Mouse (Mus musculus): Measurements from ENCODE around the gene Fibcd1. TPM values are rescaled to one million over a fixed set of nuclear protein-coding genes. Genes with fewer than 3 reads are reported as not detected.

Gene Fibcd1
- total RNA-seq, 2 experiments from 2014 or later: not detected

DNA sequence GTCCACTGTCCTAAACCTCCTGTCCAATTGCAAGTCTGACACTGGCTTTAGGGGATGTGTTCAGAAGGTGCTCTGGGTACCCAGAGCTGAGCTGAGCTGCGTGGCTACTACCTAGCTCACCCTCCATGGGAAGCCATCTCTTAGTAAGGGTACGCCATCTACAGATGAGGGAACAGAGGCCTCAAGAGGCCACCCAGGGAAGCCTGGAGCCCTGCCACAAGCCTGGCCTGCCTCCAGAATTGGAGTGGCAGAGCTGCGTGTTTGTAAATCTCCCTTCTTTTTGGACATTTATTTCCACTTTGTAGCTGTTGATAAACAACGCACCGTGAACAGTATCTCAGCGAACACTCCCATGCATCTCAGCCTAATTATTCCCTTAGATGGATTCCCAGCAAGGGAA, 11.4 kb upstream of the Fibcd1 start:
- peak; percentile 44 for DNase-seq

GRCm38 (mm10) chr2:31855991-31856390, 10.2 kb upstream of the Fibcd1 start:
- no peak for DNase-seq

- DNase-seq: no peak
Measured at GRCm38 (mm10) chr2:31850141-31850540, 4.3 kb upstream of the Fibcd1 start.

GRCm38 (mm10) chr2:31847908-31848307, 2.1 kb upstream of the Fibcd1 start:
- peak; percentile 23 for DNase-seq

GRCm38 (mm10) chr2:31846692-31847660, 1.2 kb upstream of the Fibcd1 start:
- DNase-seq: no peak

DNA sequence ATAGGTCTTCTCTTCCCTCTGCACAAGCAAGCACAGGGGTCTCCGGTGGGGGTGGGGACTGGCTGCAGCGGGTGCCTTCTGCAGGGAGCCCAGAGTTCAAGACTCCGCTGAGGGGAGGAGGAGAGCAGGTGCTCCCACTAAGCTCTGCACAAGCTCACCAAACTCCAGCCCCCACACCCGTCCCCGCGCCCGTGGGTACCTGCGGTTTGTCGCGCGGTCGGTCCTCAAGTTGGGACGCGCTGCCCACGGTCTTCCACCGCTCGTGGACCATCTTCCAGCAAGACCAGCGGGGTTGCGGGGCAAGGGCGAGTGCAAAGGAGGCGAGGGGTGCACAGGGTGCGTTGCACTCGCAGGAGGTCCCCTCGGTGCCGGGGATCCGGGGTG, 301 bp downstream of the Fibcd1 start:
- no peak for DNase-seq

- DNase-seq: no peak
Measured at GRCm38 (mm10) chr2:31844729-31845136, 1.1 kb downstream of the Fibcd1 start.

- no peak for DNase-seq
Measured at GRCm38 (mm10) chr2:31838868-31839267, 6.9 kb downstream of the Fibcd1 start.

GRCm38 (mm10) chr2:31836985-31837384, 8.8 kb downstream of the Fibcd1 start:
- no peak for DNase-seq

- no peak for DNase-seq
Measured at GRCm38 (mm10) chr2:31836091-31836490, 9.7 kb downstream of the Fibcd1 start.

- no peak for DNase-seq
Measured at GRCm38 (mm10) chr2:31828311-31828825, 17.4 kb downstream of the Fibcd1 start.

- DNase-seq: peak; percentile 54
Measured at GRCm38 (mm10) chr2:31827877-31828276, 17.9 kb downstream of the Fibcd1 start.

DNA sequence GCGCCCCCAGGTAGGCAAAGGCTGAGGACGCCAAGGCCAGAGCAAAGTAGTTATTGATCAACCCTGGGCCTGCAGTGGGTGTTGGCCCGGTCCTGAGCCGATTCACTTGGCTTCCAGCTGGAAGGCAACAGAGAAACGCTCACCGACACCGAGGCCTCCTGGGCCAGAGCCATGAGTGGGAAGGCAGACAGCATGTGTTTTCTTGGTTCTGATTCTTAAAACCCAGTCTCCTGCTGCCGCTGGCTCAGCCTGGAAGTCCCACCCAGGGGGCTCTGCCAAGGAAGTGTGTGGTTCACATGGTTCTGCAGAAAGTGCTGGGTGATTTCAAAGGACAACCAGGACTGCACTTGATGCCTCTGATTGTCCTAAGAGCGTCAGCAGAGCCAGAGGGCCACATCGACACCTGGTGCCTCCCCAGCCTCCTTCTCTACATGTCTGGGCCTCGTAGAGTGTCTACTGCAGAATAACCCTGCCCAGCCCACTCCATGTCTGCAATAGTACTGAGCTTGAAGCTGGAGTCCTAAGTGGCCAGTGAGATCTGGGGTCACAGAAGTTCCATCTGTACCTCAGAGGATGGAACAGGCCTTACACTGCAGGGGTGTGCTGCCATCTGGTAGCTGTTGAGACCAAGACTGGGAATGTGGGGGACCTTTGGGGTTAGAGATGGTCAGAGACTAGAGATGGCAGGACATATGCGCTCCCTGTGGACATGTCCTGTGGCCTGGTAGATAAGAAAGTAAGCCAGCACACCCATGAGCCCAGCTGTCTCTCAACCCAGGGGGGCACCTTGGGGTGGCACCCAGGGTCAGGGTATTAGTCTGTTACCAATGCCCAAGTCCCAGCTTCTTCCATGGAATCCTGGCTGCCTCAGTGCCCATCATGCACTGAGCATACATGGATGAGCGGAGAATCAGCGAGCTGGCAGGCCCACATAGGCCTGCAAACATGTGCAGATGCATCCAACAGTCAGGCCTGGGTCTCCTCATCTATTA, 19.4 kb downstream of the Fibcd1 start:
- no peak for DNase-seq

DNA sequence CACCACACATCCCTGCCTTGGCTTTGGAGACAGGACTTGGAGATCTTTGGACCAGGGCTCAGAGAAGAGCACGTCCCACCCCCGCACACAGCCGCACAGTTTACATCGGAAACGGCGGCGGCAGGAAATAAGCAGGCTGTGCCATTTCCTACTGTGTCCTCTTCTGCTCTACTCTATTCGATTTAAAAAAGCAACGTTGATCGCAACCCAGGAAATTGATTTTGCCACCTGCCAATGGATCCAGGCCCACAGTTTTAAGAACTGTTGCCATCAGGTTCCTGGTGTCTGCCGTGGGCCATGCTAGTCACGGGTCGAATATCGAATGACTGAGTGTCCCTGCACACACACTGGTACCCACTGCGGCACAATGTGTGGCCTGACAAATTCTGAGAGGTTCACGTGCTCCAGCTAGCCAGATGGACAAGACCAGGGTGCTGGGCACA, 20.3 kb downstream of the Fibcd1 start:
- DNase-seq: no peak

GRCm38 (mm10) chr2:31823933-31824730, 21.7 kb downstream of the Fibcd1 start:
- peak; percentile 57 for DNase-seq

- no peak for DNase-seq
Measured at GRCm38 (mm10) chr2:31822524-31823371, 23.1 kb downstream of the Fibcd1 start.

GRCm38 (mm10) chr2:31815367-31815766, 30.4 kb downstream of the Fibcd1 start:
- DNase-seq: peak; percentile 75

GRCm38 (mm10) chr2:31814699-31815098, 31.1 kb downstream of the Fibcd1 start:
- no peak for DNase-seq

DNA sequence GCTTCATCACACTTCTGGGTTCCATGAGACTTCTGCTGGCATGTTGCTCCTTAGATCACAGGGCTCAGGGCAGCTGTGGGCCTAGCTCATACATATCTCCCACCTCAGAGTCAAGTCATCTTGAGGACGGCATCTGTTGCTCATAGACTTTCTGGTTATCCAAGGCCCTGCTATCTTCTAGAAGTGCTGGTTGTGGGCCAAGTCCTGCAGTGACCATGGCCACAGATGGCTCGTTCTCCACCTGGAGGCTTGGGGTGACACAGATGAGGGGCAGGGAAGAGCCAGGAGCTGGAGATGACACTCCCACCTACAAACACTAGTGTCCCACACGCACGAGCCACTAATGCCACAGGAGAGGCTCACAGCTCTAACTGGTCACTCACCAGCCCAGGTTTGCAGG, 32.2 kb downstream of the Fibcd1 start:
- DNase-seq: no peak

GRCm38 (mm10) chr2:31811086-31811958, 34.5 kb downstream of the Fibcd1 start:
- DNase-seq: no peak

Measured in heart, postnatal 4 days (tissue).